Mouse (Mus musculus) adrenal gland, adult (tissue): ENCODE measurements around the gene Rnf224.
A peak's percentile ranks its signal among the peaks of the same experiment; 100 is the strongest.

Experiments
- DNase-seq, 2 experiments: peaks; one replicate each; pipeline ENCODE4 v3.0.0; 2022 to 2023; ENCODE audit warnings: low spot score in 1 of 2; ENCODE audit not compliant: inconsistent age in 2 of 2

The Rnf224 gene

DNA sequence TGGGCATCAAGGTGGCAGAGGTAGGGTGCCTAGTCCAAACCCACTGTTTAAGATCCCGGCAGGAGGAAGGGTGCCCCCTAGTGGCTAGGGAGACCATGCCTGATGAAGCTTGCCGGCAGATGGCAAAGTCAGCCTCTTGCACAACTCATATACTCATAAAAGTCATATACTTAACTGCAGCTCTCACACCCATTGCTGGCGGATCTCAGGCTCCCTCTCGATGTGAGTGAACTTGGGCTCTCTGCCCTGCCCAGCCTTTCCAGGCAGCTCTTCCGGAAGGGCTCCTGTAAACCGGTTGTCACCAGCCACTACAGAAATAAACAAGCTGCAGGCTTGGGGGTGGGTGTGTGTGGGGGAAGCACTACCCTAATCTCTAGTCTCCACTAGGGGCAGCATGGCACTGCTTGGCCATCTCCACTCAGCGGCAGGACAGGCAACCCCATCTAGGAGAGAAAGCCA, 8.1 kb downstream of the Rnf224 start:
- peak; percentile 89 to 96 for DNase-seq

DNA sequence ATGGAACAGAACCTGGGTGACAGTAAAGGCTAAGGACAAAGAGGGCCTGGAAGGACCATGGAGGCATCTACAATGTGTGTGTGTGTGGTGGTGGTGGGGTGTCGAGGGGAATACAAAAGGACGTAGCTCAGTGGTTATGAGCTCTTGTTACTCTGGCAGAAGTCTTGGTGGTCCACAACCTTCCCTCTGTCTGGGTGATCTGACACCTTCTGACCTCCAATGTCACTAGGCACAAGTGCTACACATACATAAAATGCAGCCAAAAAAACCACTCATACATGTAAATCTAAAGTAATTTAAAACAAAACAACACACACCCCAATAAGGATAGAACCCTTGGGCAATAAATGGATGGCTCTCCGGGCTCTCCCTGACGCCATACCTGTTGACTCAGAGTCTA, 9.2 kb downstream of the Rnf224 start:
- DNase-seq = no peak

DNA sequence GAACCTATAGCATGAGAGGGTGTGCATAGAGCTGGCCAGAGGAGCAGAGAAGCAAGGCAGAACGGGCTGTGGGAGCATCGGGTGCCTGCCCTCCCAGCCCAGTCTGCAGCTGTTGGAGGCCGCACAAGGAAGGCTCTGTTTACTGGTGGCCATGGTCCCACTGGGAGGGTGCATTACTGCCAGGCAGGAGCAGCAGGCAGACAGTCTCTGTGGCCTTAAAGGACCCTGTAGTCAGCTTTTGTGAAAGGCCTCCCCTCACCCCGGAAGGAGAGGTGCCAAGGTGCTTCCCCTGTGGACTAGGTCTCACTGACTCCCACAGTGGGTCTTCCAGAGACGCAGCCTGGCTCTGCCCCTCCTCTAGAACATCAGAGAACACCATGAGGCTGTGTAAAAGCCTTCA, 9.7 kb downstream of the Rnf224 start:
- peak in 1 of 2 experiments; percentile 48 for DNase-seq

DNA sequence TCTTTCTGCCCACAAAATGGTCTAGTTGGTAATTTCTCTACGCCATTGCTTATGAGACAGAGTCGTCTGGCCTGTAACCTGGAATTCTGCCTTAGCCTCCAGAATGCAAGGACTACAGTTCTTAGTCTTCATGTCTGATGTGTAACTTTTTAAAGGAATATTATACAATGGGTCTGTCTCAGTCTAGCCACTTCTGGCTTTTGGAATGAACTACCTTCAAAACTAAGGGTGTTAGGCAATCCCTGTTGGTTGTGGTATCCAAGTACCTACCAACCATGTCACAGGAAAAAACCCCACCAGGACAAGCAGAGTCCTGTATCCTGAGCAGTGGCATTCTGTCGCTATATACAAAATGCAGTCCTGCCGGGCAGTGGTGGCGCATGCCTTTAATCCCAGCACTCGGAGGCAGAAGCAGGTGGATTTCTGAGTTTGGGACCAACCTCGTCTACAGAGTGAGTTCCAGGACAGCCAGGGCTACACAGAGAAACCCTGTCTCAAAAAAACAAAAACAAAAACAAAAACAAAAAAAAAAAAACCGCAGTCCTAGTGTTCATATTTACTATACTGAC, 10.7 kb downstream of the Rnf224 start:
- DNase-seq = peak in 1 of 2 experiments; percentile 51

DNA sequence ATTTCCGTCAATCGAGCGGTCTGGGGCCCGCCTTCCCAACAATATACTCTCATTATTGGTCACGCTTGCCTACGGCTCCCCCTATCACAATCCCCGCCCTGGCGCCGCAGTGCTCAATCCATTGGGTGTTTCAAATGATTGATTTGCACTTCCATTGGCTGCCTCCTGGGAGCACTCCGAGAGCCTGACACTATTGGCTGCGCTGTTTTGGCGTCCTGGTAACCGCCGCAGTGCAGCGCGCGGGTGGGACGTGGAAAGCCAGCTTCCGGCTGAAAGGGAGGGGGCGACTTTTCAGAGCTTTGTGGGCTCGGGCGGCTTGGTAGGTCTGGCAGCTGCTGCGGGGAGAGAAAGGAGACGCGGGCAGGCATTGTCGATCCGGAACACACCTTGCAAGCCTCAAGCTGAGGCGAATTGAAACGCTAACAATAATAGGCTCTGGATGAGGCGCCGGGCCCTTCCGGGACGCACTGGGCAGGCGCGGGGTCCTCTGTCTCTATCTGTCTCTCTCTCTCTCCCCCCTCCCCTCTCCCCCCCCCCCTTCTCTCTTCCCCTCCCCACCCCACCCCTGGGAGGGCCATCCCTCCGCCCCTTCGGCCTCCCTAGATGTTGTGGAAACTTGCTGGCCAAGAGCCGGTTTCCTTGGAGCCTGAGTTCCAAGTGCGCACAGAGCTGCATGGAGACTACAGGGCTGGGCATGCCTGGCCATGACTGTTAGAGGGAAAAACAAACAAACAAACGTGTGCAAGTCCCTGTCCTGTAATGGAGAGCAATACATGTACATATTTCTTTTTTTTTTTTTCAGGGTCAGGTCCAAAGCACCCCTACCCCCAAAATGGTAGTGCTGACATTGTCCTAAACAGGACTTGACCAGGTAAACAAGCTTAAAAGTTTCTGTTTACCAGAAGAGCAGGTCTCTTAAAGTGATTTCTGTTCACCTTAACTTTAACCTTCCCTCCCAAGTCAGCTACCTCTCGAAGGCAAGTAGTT, 11.5 kb downstream of the Rnf224 start:
- DNase-seq = peak; percentile 99

DNA sequence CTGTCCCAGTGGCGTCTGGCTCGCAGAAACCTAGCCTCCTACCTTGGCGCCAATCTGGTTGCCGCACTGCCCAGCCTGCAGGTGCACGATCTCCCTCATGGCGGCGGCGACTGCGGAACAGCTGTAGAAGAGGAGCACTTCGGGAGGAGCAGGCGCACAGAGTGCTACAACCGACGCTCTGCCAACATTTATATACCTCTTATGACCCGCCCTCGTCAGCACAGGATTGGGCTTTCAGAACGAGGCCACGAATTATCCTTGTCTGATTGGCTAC, 12.2 kb downstream of the Rnf224 start, which contains the start of gene Tubb4b:
TSS of gene Tubb4b (minus strand) at position 211 of the 274 bp plus-strand sequence.
- DNase-seq = no peak

DNA sequence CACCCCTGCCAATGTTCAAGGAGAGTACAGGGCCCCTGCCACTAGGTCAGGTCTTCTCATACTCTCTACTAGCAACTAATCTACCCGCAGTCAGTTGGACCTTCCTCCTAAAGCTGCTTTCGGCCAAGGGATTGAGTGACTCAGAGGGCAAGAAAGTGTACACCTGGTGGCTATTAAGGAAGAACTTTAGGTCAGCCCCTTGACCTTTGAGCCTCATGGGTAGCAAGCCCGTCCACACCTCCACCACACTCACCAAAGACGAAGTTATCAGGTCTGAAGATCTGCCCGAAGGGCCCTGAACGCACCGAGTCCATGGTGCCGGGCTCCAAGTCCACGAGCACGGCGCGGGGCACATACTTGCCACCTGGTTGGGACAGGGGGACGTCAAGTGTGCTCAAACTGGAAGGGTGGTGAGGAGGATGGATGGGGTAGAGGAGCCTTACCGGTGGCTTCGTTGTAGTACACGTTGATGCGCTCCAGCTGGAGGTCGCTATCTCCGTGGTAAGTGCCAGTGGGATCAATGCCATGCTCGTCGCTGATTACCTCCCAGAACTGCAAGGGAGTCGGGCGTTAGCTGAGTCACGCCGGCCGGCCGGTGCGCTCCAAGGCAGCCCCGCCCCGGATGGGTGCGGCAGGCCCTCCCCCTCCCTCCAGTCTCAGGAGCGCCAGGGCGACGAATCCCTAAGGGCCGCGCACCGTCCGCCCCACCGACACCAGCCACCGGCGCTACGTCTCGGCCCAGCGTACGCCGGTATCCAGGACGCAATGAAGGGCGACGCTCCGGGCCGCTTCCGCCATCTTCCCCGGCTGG, 12.7 kb downstream of the Rnf224 start:
- peak; percentile 94 to 97 for DNase-seq

DNA sequence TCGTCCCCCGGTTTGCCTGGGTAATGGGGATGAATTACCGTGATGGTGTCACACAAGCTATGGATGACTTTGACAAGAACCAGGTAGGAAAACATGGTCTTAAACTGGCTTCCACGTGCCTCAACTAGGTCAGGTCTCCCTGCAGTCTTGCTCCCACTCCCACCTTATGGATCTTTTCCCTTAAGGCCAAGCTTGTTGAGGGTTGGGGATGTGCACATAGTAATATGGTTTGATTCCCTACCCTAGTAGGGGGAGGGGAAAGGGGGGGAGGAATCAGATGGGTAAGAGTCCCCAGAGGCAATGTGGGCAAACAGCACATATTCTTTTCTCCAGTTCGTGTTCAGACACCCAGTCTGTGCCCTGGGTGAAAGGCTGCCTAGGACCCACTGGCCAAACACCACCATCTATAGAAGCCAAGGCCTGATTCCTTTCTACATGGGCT, 15.2 kb downstream of the Rnf224 start:
- DNase-seq = no peak

DNA sequence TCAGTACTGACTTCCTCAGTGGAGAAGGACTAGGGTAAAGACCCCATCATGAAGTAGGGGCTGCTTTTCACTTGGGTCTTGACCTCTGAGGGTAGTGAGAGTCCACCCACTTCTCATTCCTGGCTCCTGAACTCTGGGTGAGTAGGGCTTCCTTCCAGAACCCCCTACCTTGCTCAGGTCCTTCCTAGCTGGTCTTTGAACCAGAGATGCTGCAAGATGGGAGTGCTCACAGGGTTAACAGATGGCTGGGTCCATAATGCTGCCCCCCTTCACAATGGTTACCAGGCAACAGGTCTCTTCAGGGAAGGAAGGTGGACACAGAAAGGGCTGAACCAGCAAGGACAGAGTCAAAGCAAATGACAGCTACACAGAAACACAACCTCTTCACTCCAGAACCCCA, 18.1 kb downstream of the Rnf224 start, which contains the start of gene Fam166a:
TSS of gene Fam166a (plus strand) at position 301 of the 400 bp plus-strand sequence.
- no peak for DNase-seq

DNA sequence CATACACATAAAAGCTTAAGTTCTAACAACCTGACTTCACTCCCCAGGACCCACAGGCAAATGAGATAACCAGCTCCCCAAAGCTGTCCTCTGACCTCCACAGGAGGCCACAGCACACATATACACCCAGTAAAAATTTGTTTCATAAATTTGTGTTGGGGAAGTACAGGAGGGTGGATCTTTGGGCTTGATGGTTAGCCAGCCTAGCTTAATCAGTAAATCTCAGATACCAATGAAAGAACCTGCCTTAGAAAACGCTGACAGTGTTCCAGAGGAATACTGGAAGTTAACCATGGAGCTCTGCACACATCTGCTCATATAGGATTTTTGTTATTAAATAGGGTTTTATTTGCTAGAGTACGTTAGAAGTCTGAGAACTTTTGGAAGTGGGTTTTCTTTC, 18.9 kb downstream of the Rnf224 start:
- no peak for DNase-seq

DNA sequence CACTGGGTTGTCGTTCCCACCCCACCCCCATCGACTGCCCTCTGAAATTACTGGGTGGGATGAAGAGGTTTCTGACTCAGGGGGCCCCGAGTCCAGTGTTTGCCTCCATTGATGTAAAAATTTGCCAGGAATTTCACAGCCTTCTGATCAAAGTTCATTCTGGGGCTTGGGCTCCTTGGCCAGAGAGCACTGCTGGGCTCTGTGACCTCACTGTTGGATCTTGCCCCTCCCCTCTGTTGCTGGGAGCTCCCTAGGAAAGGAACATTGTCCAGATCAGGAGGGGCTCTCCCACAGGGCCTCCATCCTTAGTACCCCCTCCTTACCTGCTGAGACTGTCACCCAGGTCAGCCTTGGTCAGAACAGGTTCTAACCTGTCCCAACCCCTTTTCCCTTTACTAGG, 22.1 kb downstream of the Rnf224 start, which contains the start of gene Stpg3:
TSS of gene Stpg3 (minus strand) at position 194 of the 400 bp plus-strand sequence.
- DNase-seq = no peak

DNA sequence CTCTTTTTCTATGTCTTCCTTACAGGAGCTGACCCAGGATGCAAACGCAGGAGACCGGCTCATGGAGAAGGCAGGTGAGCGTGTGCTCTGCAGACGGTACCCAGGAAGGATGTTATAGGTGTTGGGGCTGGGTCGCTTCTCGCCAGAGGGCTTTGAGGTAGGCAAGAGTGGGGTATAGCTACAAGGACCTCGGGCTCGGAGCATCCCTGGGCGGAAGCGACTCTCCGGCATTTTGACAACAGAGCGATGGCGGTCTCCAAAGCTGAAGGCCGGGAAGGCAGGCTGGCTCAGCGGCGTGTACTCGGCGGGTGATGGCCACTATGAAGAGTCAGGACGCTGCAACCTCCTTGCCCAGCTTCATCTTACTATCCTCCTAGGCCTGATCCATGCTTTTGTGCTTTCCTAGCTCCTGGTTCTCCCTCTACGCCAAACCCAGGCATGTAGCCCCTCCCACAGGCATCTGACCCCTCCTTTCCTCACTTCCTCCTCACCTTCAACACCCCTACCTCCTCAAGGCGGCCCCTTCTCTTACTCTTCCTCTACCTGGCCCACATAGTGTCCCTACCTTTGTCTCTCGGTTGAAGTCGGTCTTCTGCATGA, 23.2 kb downstream of the Rnf224 start:
- no peak for DNase-seq

DNA sequence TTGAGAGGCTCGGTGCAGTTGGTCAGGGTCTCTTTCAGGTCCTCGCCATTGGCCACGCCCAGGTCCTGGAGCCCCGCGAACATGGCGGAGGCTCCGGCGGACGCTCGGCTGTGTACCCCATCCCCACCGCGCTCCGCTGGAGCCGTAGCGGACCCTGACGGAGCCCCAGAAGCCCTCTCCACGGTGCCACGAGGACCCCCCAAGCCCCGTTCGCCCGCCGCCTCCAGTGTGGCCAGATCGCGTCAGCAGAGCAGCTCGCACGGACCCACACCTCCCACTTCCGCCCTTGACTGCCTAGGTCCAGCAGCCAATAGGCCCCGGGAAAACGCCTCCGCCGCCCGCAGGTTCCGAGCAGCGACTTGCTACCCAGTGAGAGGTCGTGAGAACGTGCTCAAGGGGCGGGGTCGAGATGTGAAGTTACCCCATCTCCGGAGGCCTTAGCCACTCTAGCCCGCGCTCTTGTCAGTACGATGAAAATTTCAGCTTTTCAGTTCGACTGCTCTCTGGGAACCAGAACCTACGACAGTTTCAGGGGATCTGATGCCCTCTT, 25.4 kb downstream of the Rnf224 start, which contains the start of gene Nelfb:
TSS of gene Nelfb (minus strand) at position 369 of the 550 bp plus-strand sequence.
- DNase-seq = peak; percentile 91 to 98

DNA sequence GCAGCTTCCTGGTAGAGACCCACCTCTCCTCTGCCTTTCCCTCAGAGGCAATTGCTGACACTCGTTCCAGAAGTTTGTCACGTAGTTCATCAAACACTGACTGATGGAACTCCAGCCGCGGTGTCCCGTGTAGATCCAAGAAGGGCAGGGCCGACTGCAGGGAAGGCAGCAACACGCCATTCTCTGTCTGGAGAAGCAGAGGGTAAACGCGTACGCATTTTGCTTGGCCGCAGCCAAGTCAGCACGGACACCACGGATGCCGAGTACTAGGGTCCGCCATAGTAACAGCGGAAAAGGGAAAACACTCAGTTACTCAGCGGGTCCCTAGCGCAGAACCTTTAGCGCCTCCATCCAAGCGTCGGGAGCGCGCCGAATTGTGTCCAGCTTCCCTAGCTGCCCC, 25.9 kb downstream of the Rnf224 start:
- DNase-seq = no peak

DNA sequence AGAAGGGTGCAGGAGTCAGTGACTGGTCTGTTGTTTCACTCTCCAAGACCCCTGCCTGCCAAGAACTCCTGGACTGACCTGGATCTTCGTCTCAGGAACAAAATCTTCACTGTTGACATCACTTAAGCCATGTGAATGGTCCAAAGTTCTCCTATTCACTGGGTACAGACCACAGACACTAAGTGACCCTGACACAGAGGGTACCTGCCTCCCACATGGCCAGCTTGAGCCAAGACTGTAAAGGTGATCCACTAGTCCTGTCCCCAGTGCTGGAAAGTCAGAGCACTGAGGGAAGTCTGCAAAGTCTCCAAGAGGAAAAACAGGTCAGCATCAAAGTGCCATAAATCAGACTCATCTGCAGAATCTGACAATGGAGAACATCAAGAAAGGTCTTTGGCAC, 29.0 kb downstream of the Rnf224 start:
- DNase-seq = no peak

DNA sequence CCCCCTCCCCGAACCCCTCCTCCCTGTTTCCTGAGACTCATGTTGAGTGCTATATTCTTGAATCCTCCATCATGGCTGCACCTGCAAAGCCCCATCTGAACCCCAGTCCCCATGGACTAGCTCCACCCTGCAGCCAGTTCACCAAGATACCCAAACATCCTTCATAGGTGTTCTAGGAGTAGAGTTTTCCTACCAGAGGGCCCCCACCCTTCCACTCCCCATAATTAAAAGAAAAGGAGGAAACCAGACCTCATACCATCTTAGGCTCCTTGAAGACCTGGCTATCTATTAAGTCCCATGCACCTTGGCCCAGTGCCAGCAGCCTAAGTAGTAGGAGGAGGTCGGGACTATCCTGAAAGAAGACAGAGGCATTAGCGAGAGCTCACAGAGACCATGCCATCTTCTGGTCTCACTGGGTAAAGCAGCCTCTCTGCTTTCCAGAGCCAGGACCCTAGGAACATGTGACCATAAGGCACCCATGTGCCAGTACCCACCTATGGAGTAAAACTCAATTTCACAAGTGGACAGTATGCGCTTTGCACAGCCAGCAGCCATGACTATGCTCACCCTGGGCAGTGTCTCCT, 32.9 kb downstream of the Rnf224 start:
- DNase-seq = no peak

DNA sequence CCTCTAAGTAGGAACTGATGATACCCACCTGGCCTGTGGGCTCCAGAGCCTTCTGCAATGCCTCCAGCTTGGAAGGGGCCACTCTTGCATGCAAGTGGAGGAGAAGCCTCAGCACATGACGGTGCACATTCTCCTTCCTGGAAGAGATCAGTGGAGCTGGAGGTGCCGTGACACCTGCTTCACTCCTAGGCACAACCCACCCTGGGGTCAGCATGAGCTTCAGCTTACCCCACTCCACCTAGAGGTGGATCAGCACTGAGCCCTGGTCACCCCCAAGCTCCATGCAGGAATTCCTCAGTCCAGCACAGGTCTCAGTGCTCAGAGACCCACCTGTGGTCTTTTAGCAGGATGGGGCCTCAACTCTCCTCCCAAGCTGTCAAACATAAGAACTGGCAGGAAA, 36.0 kb downstream of the Rnf224 start:
- DNase-seq = no peak

DNA sequence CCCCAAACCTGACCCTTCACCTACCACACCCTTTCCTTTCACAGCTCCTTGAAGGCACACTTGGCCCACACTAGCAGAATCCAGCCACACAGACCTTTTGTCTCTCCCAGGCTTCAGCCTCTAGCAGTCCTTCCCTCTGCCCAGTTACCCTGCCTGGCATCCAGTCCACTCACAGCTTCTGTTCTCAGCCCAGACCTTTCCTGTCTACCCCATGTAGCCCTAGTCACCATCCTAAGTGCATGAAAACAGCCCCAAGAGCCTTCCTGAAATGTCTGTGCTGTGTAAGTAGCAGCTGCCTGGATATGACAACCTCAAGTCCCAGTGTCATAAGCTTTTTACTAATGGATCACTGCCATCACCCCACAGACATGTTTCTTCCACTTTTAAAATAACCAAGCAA, 38.6 kb downstream of the Rnf224 start:
- DNase-seq = no peak

DNA sequence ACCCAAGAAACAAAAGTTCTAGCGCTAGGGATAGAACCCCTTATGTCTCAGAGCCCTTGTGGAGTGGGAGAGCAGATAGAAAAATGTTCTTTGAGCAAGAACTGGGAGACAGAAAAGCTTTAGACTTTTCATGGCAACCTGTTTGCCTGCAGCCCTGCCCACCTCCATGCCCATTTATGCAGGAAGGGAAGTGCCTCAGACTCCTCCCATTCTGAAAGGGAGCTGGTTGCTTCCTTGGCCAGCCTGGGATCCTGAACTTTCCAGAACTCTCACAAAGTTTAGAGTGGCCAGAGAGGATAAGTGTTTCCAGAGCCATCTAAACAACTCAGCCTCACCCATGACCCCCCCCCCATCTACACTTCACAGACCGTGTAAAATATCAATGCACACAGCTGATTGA, 39.4 kb downstream of the Rnf224 start:
- DNase-seq = no peak
